Mouse (Mus musculus): ENCODE results near the gene Zfyve16.

The Zfyve16 gene

GRCm38 (mm10) chr13:92467891-92468290 is 62.8 kb downstream of the Zfyve16 start:
- in situ Hi-C loops (cut with MboI) = no loop called here

- in situ Hi-C loops (cut with MboI) = no loop called here
These were observed 66.0 kb downstream of the Zfyve16 start for GRCm38 (mm10) chr13:92464698-92465097.

GRCm38 (mm10) chr13:92446872-92447271 is 83.8 kb downstream of the Zfyve16 start:
- in situ Hi-C loops (cut with MboI) = no loop called here

GRCm38 (mm10) chr13:92440286-92440685 is 90.4 kb downstream of the Zfyve16 start:
- in situ Hi-C loops (cut with MboI) = no loop called here

GRCm38 (mm10) chr13:92438656-92439055 is 92.0 kb downstream of the Zfyve16 start:
- in situ Hi-C loops (cut with MboI) = no loop called here

Data from mature B cell (primary cell).